Mouse (Mus musculus) forebrain, embryonic 13.5 days (tissue): ENCODE data around the gene Slc25a44. TPM values are rescaled to one million over a fixed set of nuclear protein-coding genes. Genes with fewer than 3 reads are reported as not detected.
A peak's percentile ranks its signal among the peaks of the same experiment; 100 is the strongest.

ENCODE experiments used
- ATAC-seq: fragments of 200-750 bp; cut with Nextera tagmentation; 2 replicates; pipeline ENCODE4 v1.8.0; 2017
- H3K27ac ChIP-seq: fragments of 300-500 bp; sonication (generic); 2 replicates; pipeline ENCODE4 v1.5.1; 2015; ENCODE audit warnings: inconsistent platforms, mild to moderate bottlenecking, moderate library complexity
- H3K27me3 ChIP-seq: fragments of 300-500 bp; sonication (generic); 2 replicates; pipeline ENCODE4 v1.6.1; 2015; ENCODE audit warnings: mild to moderate bottlenecking, inconsistent platforms
- H3K36me3 ChIP-seq: fragments of 300-500 bp; sonication (generic); 2 replicates; pipeline ENCODE4 v1.6.1; 2015; ENCODE audit warnings: mild to moderate bottlenecking, inconsistent platforms; ENCODE audit not compliant: poor library complexity, severe bottlenecking
- H3K4me1 ChIP-seq: fragments of 300-500 bp; sonication (generic); 2 replicates; pipeline ENCODE4 v1.6.1; 2015; ENCODE audit warnings: inconsistent platforms
- H3K4me2 ChIP-seq: fragments of 300-500 bp; sonication (generic); 2 replicates; pipeline ENCODE4 v1.6.1; 2015; ENCODE audit warnings: inconsistent platforms, mild to moderate bottlenecking, moderate library complexity
- H3K4me3 ChIP-seq: fragments of 300-500 bp; sonication (generic); 2 replicates; pipeline ENCODE4 v1.5.1; 2015; ENCODE audit warnings: mild to moderate bottlenecking, inconsistent platforms
- H3K9ac ChIP-seq: fragments of 300-500 bp; sonication (generic); 2 replicates; pipeline ENCODE4 v1.6.1; 2015; ENCODE audit warnings: mild to moderate bottlenecking, inconsistent platforms
- H3K9me3 ChIP-seq: fragments of 300-500 bp; sonication (generic); replicated peaks from 2 replicates; pipeline ENCODE4 v1.6.1; 2016; ENCODE audit warnings: inconsistent platforms
- WGBS: fragments of 180-500 bp; shearing (Covaris S2); methylation state at CpG from one replicate; pipeline ENCODE4 v1.1.7; 2015; 5-methylcytosine and 5-hydroxymethylcytosine counted together
- polyA plus RNA-seq: library from polyadenylated mRNA; unstranded; fragments of >200 nt; fragmentation: Nextera tagmentation; extraction: Ambion mirVana; gene quantifications from 2 replicates; pipeline ENCODE4 v1.2.1, GENCODE M21; 2015

The Slc25a44 gene
- polyA plus RNA-seq, 1 experiment from 2014 or later = 23.0 TPM

DNA sequence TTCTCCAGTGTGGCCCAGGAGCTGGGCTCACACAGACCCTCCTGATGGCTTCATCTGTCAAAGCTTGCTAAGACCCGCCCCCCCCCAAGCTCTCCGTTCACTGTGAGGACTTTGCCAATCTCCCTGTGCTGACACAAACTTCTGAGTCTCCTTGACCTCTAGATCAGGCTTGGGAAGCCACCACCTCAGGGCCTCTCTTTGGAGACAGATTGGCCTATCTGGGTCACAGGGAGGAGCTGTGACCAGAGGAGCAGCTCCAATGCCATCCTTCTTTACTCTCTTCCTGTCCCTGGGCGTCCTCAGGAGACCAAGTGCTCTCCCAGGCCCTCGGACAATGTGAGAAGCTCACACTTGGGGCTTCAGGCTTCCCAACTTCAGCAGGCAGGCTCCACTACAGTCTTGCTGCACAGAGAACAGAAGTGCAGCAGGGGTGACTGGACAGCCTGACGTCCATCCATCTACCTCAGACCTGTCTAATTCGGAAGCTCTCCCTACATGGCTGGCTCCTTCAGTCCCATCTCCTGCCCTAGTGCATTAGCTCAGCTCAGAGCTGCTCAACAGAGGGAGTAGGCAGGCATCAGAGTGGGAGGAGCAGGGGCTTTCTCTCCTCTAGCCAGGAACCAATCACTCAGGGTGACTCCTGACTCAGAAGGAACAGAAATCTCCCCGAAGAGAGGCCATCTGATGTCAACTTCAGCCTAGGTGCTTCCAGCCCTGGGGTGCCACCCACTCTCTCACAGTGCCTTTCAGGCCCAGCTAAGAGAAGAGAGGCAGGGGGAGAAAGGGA, 32.0 kb upstream of the Slc25a44 start:
- H3K4me1 ChIP-seq = peaks cover 43% of the 10 kb centered on the region
- peaks cover 9% of the 10 kb centered on the region; the same call in 1 of the 2 replicates for H3K36me3 ChIP-seq
- 72% methylated on average over 7 of the region's 7 CpGs for WGBS
- no peak for ATAC-seq
- no peaks in the 10 kb centered on the region; the same call in 1 of the 2 replicates for H3K27me3 ChIP-seq
- peak overlapping the region; percentile 66 for H3K4me2 ChIP-seq
- H3K9ac ChIP-seq = peak overlapping the region; percentile 69
- no peaks in the 10 kb centered on the region for H3K9me3 ChIP-seq
- no peak overlapping the region for H3K27ac ChIP-seq
- peak overlapping the region; percentile 48 for H3K4me3 ChIP-seq

DNA sequence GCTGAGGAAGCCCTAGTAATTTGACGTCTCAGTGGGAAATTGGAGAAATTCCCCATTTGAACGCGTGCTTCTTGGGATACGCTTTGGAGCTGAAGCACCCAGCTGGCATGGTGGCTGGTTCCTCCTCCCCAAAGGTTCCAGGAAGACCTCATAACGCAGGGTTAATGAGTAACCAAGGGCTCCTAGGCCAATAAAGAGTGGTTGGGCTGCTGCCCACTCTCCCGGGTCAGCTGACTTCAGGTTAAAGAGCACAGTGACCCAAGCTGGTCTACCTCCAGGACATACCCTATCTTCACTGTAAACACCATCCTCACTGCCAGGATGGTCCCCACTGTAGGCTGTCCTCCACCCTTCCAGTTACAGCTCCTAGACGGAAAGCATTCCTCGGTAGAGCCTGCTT, 31.4 kb upstream of the Slc25a44 start:
- Histone ChIP-seq H3K4me2 (no peak overlapping the region), H3K9ac (no peak overlapping the region)

DNA sequence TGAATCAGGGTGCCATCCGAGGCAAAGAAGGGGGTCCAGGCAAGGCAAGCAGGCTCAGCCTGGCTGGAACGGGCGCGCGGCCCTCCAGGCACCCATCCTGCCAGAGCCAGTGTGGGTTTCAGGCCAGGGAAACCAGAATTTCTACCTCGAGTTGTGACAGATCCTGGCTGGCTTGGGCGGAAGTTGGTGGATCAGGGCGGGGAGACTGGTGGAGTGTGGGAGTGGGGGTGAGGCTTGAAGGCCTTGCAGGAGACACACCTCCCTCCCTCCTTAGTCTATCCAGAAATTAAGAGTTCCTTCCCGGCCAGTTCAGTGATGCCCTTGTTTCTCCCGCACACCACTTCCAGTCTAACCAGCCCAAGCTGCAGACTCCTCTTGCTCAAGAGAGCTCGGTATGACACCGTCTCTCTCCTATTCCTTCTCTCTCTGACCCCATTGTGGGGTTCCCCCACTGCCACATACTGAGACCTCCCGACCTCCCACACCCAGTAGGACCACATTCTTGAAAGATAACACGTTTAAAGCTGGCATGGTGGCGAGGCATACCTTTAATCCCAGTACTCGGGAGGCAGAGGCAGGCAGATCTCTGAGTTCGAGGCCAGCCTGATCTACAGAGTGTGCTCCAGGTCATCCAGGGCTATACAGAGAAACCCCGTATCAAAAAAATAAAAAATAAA, 30.8 kb upstream of the Slc25a44 start:
- H3K4me2 ChIP-seq = no peak overlapping the region
- no peak overlapping the region for H3K4me3 ChIP-seq
- no peak for ATAC-seq
- no peak overlapping the region for H3K27ac ChIP-seq
- H3K9me3 ChIP-seq = no peaks in the 10 kb centered on the region
- H3K4me1 ChIP-seq = peaks cover 35% of the 10 kb centered on the region
- WGBS = 82% methylated on average over 18 of the region's 18 CpGs
- H3K27me3 ChIP-seq = no peaks in the 10 kb centered on the region; the same call in 1 of the 2 replicates
- H3K36me3 ChIP-seq = peaks cover 17% of the 10 kb centered on the region; the same call in 1 of the 2 replicates
- H3K9ac ChIP-seq = peak overlapping the region; percentile 43

More for the DNA sequence above, 31.4 kb upstream of the Slc25a44 start:
- Histone ChIP-seq H3K27me3 (no peaks in the 10 kb centered on the region; the same call in 1 of the 2 replicates), H3K36me3 (peaks cover 11% of the 10 kb centered on the region; the same call in 1 of the 2 replicates), H3K9me3 (no peaks in the 10 kb centered on the region), H3K4me3 (no peak overlapping the region), H3K4me1 (peaks cover 40% of the 10 kb centered on the region), H3K27ac (no peak overlapping the region)
- WGBS = 94% methylated on average over 8 of the region's 8 CpGs
- no peak for ATAC-seq

DNA sequence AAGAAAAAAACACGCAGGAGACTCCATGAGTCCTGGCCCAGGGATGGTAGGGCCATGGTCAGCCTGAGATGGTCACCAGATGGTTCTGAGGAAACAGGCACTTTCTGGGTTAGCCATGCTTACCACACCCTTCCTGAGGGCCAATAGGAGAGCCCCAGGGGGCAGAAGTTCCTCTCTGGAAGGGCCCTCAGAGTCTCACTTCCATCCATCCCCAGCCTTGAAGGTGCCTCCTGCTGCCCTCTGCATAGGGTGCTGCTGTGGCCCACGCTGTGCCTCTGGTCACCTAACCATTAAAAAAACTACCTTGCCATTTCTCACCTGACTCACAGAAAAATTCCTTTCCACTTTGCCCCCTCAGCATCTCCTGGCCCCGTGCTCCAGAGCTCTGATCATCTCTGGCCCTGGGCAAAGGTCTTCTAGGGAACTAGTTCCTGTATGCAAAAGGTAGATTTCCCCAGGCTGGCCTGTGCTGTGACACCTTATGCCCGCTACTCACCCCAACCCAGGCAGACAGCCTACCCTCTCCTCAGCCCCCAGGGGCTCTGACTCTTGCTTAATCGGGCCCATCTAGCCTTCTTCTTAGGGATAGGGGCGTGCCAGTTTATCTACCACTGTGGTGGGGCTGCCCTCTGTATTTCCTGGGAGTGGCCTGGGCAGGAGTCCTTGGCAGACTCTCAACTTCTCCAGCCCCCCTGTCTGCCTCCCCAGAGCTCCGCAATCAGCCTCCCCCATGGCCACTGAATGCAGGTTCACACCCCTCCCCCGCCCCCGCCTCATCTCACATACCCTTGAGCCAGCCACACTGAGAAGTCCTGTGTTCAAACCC, 30.0 kb upstream of the Slc25a44 start:
- H3K4me2 ChIP-seq = no peak overlapping the region
- no peaks in the 10 kb centered on the region for H3K9me3 ChIP-seq
- no peak overlapping the region for H3K27ac ChIP-seq
- WGBS = 68% methylated on average over 9 of the region's 9 CpGs
- no peaks in the 10 kb centered on the region for H3K27me3 ChIP-seq
- ATAC-seq = no peak
- H3K36me3 ChIP-seq = peaks cover 20% of the 10 kb centered on the region; the same call in 1 of the 2 replicates
- peaks cover 40% of the 10 kb centered on the region for H3K4me1 ChIP-seq
- peak overlapping the region; percentile 43 for H3K9ac ChIP-seq
- H3K4me3 ChIP-seq = no peak overlapping the region

DNA sequence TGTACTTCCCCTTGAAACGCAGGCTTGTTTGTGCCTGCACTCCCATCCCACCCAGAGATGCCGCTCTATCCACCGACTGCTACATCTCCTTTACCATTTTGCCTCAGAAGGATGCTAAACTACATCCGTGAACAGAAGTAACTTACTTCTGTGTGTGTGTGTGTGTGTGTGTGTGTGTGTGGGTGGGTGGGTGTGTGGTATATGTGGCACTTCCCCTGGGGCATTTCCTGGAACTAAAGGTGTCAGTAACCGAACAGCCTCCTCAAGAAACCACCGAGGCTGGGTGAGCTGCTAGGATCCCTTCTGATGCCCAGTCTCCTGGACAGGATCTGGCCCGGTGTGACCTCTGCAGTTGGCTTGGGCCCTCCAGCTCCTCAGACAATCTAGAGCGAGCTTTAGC, 29.0 kb upstream of the Slc25a44 start:
- Histone ChIP-seq H3K9me3 (no peaks in the 10 kb centered on the region), H3K36me3 (peaks cover 26% of the 10 kb centered on the region), H3K27me3 (no peaks in the 10 kb centered on the region), H3K4me1 (peaks cover 45% of the 10 kb centered on the region), H3K4me3 (no peak overlapping the region), H3K4me2 (no peak overlapping the region), H3K27ac (no peak overlapping the region), H3K9ac (no peak overlapping the region)
- 81% methylated on average over 8 of the region's 8 CpGs for WGBS
- no peak for ATAC-seq

DNA sequence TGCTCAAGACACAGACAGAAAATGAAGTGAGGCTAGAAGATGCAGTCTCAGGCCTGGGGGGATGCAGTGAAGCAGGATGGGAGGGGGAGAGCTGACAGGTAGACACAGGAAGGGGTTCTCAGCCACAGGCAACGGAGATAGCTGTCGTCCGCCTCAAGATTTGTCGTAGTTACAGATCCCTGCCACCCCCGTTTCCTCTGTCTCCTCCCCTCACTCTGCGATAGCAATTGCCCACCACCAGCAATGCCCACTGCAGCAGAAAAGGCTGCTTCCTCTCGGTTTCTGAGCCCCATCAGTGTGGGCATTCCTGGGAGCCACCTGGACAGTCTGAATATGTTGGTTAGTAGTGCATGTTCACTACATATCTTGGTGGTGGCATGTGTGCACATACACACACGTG, 28.4 kb upstream of the Slc25a44 start:
- no peak overlapping the region for H3K4me3 ChIP-seq
- peaks cover 39% of the 10 kb centered on the region for H3K4me1 ChIP-seq
- no peaks in the 10 kb centered on the region for H3K9me3 ChIP-seq
- H3K27me3 ChIP-seq = no peaks in the 10 kb centered on the region
- 65% methylated on average over 8 of the region's 8 CpGs for WGBS
- peaks cover 27% of the 10 kb centered on the region for H3K36me3 ChIP-seq
- ATAC-seq = no peak
- H3K9ac ChIP-seq = no peak overlapping the region
- no peak overlapping the region for H3K4me2 ChIP-seq
- no peak overlapping the region for H3K27ac ChIP-seq

DNA sequence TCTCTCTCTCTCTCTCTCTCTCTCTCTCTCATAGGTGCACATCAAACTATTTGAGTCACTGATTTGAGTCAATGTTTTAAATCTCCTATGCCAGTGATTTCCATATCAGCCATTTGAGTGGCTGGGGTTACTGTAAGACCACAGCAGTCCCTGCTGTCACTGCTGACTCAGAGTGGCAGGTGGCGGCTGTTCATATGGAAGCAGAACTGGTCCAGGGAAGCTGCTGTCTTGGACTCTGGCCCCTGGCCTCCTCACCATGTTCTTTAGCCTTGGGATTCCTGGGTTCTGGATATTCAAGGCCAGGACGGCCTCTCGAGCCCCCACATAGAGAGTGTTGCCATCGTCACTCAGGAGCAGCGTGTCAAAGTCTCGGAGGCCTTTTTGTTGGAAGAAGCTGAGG, 27.8 kb upstream of the Slc25a44 start:
- 81% methylated on average over 6 of the region's 6 CpGs for WGBS
- Histone ChIP-seq H3K36me3 (peaks cover 34% of the 10 kb centered on the region), H3K9me3 (no peaks in the 10 kb centered on the region), H3K4me3 (no peak overlapping the region), H3K4me1 (peaks cover 32% of the 10 kb centered on the region), H3K9ac (no peak overlapping the region), H3K4me2 (no peak overlapping the region), H3K27ac (no peak overlapping the region), H3K27me3 (no peaks in the 10 kb centered on the region)
- ATAC-seq = no peak

DNA sequence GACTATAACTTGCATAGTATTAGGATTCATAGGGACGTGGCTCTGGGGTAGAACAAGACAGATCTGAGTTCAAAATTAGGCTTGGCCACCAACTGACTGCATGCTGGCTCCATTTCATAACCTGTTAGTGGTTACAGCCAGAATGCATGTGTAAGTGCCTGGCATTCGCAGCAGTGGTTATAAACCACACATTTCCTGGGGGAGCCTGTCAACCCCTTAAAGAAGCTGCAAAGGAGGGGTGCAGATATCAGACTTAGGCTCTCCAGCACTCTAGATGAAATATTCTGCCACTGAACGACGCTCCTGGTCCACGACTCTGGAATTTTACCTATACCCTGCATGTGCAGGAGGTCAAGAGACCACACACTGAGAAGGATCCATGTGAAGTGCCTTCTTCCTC, 27.3 kb upstream of the Slc25a44 start:
- H3K9me3 ChIP-seq = no peaks in the 10 kb centered on the region
- peaks cover 27% of the 10 kb centered on the region for H3K4me1 ChIP-seq
- WGBS = 81% methylated on average over 5 of the region's 5 CpGs
- H3K4me2 ChIP-seq = no peak overlapping the region
- no peak overlapping the region for H3K27ac ChIP-seq
- peaks cover 38% of the 10 kb centered on the region for H3K36me3 ChIP-seq
- no peak for ATAC-seq
- no peak overlapping the region for H3K4me3 ChIP-seq
- H3K27me3 ChIP-seq = no peaks in the 10 kb centered on the region
- H3K9ac ChIP-seq = no peak overlapping the region

DNA sequence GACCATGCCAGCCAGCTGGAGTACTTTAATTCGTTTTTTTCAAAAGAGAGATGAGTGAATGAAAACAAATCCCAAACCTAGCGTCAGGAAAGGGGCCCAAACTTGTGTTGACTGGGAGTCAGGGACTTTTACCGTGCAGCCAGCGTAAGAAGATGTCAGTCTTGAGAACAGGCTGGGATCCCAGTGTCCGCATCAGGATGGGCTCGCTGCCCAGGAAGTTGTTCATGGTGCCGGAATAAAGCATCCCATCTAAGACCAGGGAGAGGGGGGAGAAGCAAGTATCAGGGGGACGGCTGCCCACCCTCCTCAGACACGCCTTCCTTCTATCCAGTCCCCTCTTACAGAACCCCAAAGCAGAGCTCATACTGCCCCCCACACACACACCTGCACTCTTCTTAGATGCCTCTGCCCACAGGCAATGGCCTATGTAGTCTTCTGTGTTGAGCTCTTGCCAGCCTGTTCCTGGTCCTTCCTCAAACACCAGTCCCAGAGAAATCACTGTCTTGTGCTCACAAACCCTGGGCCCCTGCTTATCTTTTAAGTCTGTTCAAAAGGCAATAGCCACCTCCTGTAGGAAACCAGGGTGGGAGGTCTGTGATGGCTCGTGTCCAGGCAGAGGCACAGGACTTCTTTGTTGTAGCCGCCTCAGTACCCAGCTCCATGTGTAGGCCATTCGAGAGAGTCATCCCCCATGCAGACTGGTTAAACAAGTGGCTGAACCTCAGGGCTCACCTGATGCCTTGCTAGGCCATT, 25.6 kb upstream of the Slc25a44 start:
- H3K4me1 ChIP-seq = peaks cover 21% of the 10 kb centered on the region
- H3K9me3 ChIP-seq = no peaks in the 10 kb centered on the region
- H3K36me3 ChIP-seq = peaks cover 51% of the 10 kb centered on the region
- 0 out of 2 replicates have a peak overlapping the region, but pooled peaks have one; percentile 60 for H3K9ac ChIP-seq
- no peak for ATAC-seq
- no peak overlapping the region for H3K4me2 ChIP-seq
- H3K27ac ChIP-seq = no peak overlapping the region
- WGBS = 70% methylated on average over 12 of the region's 12 CpGs
- no peaks in the 10 kb centered on the region for H3K27me3 ChIP-seq
- H3K4me3 ChIP-seq = no peak overlapping the region

DNA sequence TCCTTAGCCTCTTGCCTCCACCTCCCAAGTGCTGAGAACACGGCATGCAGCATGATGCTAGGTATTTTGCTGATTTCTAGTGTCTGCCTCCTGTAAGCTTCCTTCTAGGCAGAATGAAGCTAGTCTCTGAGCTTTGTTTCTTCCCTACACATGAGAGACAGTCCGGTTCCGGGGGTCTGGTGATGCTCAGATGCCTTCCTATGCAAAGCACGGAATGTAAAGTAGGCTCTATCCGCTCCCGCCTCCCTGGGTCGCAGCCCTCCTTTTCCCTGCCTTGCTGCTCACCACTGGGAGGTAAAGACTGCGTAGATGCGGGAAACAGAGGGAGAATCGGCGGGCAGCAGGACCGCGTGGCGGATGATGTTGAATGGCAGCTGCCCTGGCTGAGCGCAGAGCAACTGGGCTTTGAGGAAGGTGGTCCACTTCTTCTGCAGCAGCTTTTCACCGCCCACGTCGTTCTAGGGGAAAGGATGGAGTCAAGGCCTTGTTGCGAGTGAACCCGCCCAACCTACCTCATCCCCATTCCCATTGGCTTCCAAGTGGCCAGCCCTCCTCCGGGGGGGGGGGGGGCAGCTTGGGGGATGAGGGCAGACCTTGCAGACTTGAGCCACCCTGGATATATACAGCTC, 24.6 kb upstream of the Slc25a44 start:
- ATAC-seq = peak; percentile 51; the same call in 1 of the 2 replicates
- Histone ChIP-seq H3K27me3 (no peaks in the 10 kb centered on the region), H3K9ac (peak overlapping the region; percentile 60), H3K27ac (no peak overlapping the region; the same call in 1 of the 2 replicates), H3K36me3 (peaks cover 55% of the 10 kb centered on the region), H3K4me2 (peak overlapping the region; percentile 54), H3K9me3 (no peaks in the 10 kb centered on the region), H3K4me1 (peaks cover 15% of the 10 kb centered on the region), H3K4me3 (peak overlapping the region; percentile 22)
- WGBS = 4% methylated on average over 21 of the region's 21 CpGs

DNA sequence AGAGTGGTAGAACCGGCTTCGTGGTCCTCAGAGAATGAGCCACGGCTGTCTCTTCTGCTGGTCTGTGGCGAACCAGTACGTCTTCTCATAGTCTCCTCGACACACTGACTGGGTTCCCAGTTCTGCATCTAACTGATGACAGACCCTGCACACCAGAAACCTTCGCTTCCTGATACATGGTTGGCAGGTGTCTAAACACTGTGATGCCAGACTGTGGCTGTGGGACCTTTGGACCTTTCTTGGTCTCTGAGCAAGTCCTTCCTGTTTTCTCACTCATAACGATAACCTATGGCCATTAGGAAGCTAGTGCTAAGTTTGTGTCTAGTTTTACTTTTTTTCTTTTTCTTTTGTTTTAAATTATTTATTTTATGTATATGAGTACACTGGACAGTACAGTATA, 23.5 kb upstream of the Slc25a44 start:
- Histone ChIP-seq H3K27ac (no peak overlapping the region), H3K4me1 (peaks cover 15% of the 10 kb centered on the region), H3K9ac (no peak overlapping the region), H3K27me3 (no peaks in the 10 kb centered on the region), H3K9me3 (no peaks in the 10 kb centered on the region), H3K4me3 (no peak overlapping the region), H3K4me2 (no peak overlapping the region), H3K36me3 (peaks cover 55% of the 10 kb centered on the region)
- 92% methylated on average over 8 of the region's 8 CpGs for WGBS
- no peak for ATAC-seq
